Mouse (Mus musculus) kidney, embryonic 14.5 days (tissue): ENCODE data around the gene Lhfpl5. TPM values are rescaled to one million over a fixed set of nuclear protein-coding genes. Genes with fewer than 3 reads are reported as not detected.

Experiments used
- ATAC-seq: fragments of 200-750 bp; cut with Nextera tagmentation; 2 replicates; pipeline ENCODE4 v1.8.0; 2017; ENCODE audit warnings: moderate number of reproducible peaks, mild to moderate bottlenecking, moderate TSS enrichment, moderate library complexity; ENCODE audit not compliant: low FRiP score, low TSS enrichment
- H3K27ac ChIP-seq: fragments of 300-500 bp; sonication (generic); 2 replicates; pipeline ENCODE4 v1.5.1; 2014; ENCODE audit warnings: low read depth, mild to moderate bottlenecking, low read length, moderate library complexity, mixed read lengths
- H3K27me3 ChIP-seq: fragments of 300-500 bp; sonication (generic); 2 replicates; pipeline ENCODE4 v1.6.1; 2014; ENCODE audit warnings: mild to moderate bottlenecking, low read length; ENCODE audit not compliant: control insufficient read depth, insufficient read depth
- H3K36me3 ChIP-seq: fragments of 300-500 bp; sonication (generic); 2 replicates; pipeline ENCODE4 v1.6.1; 2014; ENCODE audit warnings: low read length, mixed read lengths; ENCODE audit not compliant: control insufficient read depth, insufficient read depth
- H3K4me1 ChIP-seq: fragments of 300-500 bp; sonication (generic); 2 replicates; pipeline ENCODE4 v1.6.1; 2014; ENCODE audit warnings: low read length, mixed read lengths; ENCODE audit not compliant: control insufficient read depth, insufficient read depth
- H3K4me2 ChIP-seq: fragments of 300-500 bp; sonication (generic); replicated peaks from 2 replicates; pipeline ENCODE4 v1.6.1; 2014; ENCODE audit warnings: low read depth, mild to moderate bottlenecking, low read length
- H3K4me3 ChIP-seq: fragments of 300-500 bp; sonication (generic); 2 replicates; pipeline ENCODE4 v1.5.1; 2014; ENCODE audit warnings: mild to moderate bottlenecking, low read length
- H3K9ac ChIP-seq: fragments of 300-500 bp; sonication (generic); 2 replicates; pipeline ENCODE4 v1.6.1; 2014; ENCODE audit warnings: low read depth, mild to moderate bottlenecking, low read length, moderate library complexity
- H3K9me3 ChIP-seq: fragments of 300-500 bp; sonication (generic); 2 replicates; pipeline ENCODE4 v1.6.1; 2016; ENCODE audit warnings: low read length; ENCODE audit not compliant: control insufficient read depth
- WGBS: fragments of 180-500 bp; shearing (Covaris S2); extraction: QIAGEN DNeasy Blood & Tissue Kit; methylation state at CpG from one replicate; pipeline ENCODE4 v1.1.7; 2014; 5-methylcytosine and 5-hydroxymethylcytosine counted together
- polyA plus RNA-seq: library from polyadenylated mRNA; unstranded; fragments of >200 nt; fragmentation: Nextera tagmentation; extraction: Ambion mirVana; gene quantifications from 2 replicates; pipeline ENCODE4 v1.2.1, GENCODE M21; 2014

Lhfpl5 gene
- polyA plus RNA-seq, 1 experiment from 2014 or later, result 0.45 TPM

DNA sequence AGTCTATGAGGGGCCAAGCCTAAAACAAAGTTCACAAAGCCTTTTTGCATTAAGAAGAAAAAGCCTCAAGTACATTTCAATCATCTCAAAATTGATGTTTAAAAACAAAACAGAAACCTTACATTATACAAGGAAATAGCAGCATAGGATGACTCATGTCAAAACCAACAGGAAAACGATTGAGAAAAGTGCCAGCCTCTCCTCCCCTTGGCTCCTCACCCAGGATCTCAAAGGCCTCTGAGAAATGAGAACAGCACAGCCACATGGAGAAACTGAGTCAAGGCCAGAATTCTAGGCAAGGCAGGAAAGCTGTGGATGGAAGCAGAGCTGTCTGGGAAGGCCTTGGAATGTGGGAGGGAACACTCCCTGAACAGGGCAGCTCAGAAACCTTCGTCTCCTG is 13.2 kb downstream of the Lhfpl5 start:
- no peak overlapping the region for H3K9ac ChIP-seq
- 75% methylated on average over 2 of the region's 2 CpGs for WGBS
- H3K4me2 ChIP-seq, result no peak overlapping the region
- no peaks in the 10 kb centered on the region for H3K4me1 ChIP-seq
- H3K27ac ChIP-seq, result peak overlapping the region; percentile 26; the same call in 1 of the 2 replicates
- no peak overlapping the region for H3K4me3 ChIP-seq
- H3K27me3 ChIP-seq, result no peaks in the 10 kb centered on the region
- H3K9me3 ChIP-seq, result no peaks in the 10 kb centered on the region
- ATAC-seq, result no peak
- H3K36me3 ChIP-seq, result peaks cover 56% of the 10 kb centered on the region

DNA sequence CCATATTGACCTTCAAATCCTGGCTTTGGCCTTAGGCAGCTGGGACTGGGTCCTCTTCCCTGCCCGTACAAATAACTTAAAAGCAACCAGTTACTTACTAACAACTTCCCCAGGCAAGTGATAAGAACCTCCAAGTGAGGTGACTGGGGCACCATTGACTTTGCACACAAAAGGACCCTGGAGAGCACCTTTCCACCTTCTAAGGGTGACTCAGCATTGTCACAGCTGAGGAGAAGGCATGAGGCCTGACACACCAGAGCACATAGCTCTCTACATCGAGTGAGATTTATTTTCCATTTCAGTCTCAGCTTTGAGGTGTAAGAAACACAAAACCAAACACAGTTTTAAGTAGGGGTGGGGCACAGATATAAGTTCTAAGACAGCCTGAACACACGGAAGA is 15.2 kb downstream of the Lhfpl5 start:
- Histone ChIP-seq H3K9ac (no peak overlapping the region), H3K4me3 (no peak overlapping the region), H3K27me3 (no peaks in the 10 kb centered on the region), H3K4me2 (no peak overlapping the region), H3K9me3 (no peaks in the 10 kb centered on the region), H3K27ac (no peak overlapping the region), H3K4me1 (no peaks in the 10 kb centered on the region), H3K36me3 (peaks cover 70% of the 10 kb centered on the region)
- no peak for ATAC-seq
- WGBS, result 94% methylated on average over 3 of the region's 3 CpGs

DNA sequence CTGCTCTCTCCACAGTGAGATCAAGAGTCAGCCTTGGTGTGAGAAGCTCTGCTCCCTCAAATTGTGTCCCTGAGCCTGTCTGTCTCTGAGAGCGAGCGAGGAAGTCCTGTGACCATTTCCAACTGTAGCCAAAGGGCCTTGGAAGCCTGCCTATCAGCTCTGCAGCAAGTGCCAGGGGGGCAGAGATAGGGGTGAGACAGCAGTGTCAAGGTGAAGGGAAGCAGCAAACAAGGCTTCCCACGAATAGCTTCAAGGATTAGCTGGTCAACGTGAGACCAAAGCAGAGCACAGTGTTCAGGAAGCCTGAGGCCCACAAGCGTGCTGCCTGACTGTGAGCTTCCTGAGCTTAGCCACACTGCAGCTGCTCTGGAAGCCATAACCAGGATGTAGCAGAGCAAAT is 16.0 kb downstream of the Lhfpl5 start:
- Histone ChIP-seq H3K4me2 (no peak overlapping the region), H3K36me3 (peaks cover 79% of the 10 kb centered on the region), H3K9ac (no peak overlapping the region), H3K4me1 (no peaks in the 10 kb centered on the region), H3K27ac (no peak overlapping the region), H3K27me3 (no peaks in the 10 kb centered on the region), H3K9me3 (no peaks in the 10 kb centered on the region), H3K4me3 (no peak overlapping the region)
- ATAC-seq, result no peak
- 92% methylated on average over 5 of the region's 5 CpGs for WGBS

DNA sequence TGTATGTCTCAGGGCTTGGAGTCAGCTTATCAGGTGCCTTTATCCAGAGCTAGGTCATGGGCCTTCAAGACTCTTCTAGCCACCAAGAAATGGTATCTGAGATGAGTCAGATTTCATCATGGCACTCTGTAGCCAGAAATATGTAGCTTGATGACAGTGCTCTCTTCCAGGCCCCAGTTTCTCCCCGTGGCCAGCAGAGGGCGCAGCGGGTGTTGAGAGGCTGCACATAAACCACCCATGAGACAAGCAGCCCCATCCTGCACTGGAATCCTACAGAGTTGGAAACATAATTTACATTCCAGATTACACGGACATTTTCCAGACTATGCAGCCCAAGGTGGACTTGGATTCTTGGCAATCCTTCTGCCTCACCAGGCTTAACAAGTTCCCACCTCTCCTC is 17.6 kb downstream of the Lhfpl5 start:
- H3K27me3 ChIP-seq, result no peaks in the 10 kb centered on the region
- WGBS, result 23% methylated on average over 4 of the region's 4 CpGs
- H3K9me3 ChIP-seq, result no peaks in the 10 kb centered on the region
- no peak overlapping the region for H3K27ac ChIP-seq
- H3K36me3 ChIP-seq, result peaks cover 89% of the 10 kb centered on the region
- no peak overlapping the region for H3K4me3 ChIP-seq
- no peak overlapping the region for H3K4me2 ChIP-seq
- H3K9ac ChIP-seq, result no peak overlapping the region
- no peaks in the 10 kb centered on the region for H3K4me1 ChIP-seq
- ATAC-seq, result no peak

GRCm38 (mm10) chr17:28593965-28594364 is 18.5 kb downstream of the Lhfpl5 start:
- ATAC-seq, result 0 out of 2 replicates have a peak, but pooled peaks have one; percentile 24
- Histone ChIP-seq H3K4me3 (no peak overlapping the region), H3K27ac (no peak overlapping the region), H3K4me2 (no peak overlapping the region), H3K4me1 (no peaks in the 10 kb centered on the region), H3K36me3 (peaks cover 88% of the 10 kb centered on the region), H3K9me3 (no peaks in the 10 kb centered on the region), H3K9ac (no peak overlapping the region), H3K27me3 (no peaks in the 10 kb centered on the region)
- 72% methylated on average over 4 of the region's 4 CpGs for WGBS

GRCm38 (mm10) chr17:28600780-28601179 is 25.3 kb downstream of the Lhfpl5 start:
- no peaks in the 10 kb centered on the region for H3K9me3 ChIP-seq
- H3K9ac ChIP-seq, result no peak overlapping the region
- H3K27ac ChIP-seq, result no peak overlapping the region
- H3K4me2 ChIP-seq, result no peak overlapping the region
- no peak overlapping the region for H3K4me3 ChIP-seq
- 92% methylated on average over 5 of the region's 5 CpGs for WGBS
- no peaks in the 10 kb centered on the region for H3K27me3 ChIP-seq
- peaks cover 91% of the 10 kb centered on the region for H3K36me3 ChIP-seq
- no peak for ATAC-seq
- no peaks in the 10 kb centered on the region for H3K4me1 ChIP-seq

DNA sequence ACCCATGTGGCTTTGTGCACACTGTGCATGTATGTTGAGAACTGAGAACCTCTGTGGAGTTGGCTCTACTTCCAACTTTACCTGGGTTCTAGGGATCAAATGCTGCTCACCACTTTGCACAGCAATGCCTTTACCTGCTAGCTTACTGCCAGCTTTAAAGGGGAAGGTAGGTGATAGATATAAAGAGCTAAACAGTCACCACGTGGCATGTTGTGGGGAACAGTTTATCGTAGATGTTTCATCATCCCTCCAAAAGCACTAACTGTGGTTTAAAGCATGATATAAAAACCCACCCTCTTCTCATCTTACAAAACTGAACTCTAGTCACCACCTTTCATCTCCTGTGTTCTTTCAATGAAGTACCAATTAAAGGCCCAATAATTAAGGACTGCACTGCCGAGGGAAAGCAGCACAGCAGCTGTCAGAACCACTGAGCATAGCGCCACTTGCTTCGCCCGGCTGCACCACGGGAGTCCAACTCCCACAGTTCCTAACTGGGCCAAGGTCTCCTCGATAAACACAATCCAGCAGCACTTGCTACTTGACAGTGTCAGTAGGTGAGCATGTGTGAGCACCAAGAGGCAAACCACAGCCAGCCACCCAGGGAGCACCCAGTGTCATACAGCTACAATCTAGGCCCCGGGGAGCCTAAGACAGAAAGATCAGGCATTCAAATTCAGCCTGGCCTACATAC is 26.3 kb downstream of the Lhfpl5 start:
- Histone ChIP-seq H3K36me3 (peaks cover 91% of the 10 kb centered on the region), H3K9ac (no peak overlapping the region), H3K27ac (no peak overlapping the region), H3K27me3 (no peaks in the 10 kb centered on the region), H3K9me3 (no peaks in the 10 kb centered on the region), H3K4me2 (no peak overlapping the region), H3K4me1 (no peaks in the 10 kb centered on the region), H3K4me3 (no peak overlapping the region)
- 72% methylated on average over 9 of the region's 9 CpGs for WGBS
- no peak for ATAC-seq

DNA sequence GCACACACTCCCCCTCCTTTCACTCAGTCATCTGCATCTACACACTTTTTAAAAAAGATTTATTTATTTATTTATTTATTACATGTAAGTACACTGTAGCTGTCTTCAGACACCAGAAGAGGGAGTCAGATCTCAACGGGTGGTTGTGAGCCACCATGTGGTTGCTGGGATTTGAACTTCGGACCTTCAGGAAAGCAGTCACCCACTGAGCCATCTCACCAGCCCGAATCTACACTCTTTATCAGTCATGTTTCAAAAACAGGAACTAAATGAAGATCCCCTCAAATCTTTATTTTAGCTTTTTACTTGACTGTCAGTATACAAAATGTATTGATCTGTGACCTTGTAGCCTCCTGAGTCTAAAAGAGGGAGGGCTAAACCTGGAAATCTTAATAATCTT is 34.1 kb downstream of the Lhfpl5 start:
- 84% methylated on average over 3 of the region's 3 CpGs for whole genome bisulfite sequencing
- no peak overlapping the region for H3K27ac ChIP-seq
- no peaks in the 10 kb centered on the region for H3K27me3 ChIP-seq
- no peak overlapping the region for H3K9ac ChIP-seq
- no peaks in the 10 kb centered on the region for H3K4me1 ChIP-seq
- peaks cover 41% of the 10 kb centered on the region for H3K36me3 ChIP-seq
- no peaks in the 10 kb centered on the region for H3K9me3 ChIP-seq
- no peak for ATAC-seq
- H3K4me3 ChIP-seq, result no peak overlapping the region
- no peak overlapping the region for H3K4me2 ChIP-seq

DNA sequence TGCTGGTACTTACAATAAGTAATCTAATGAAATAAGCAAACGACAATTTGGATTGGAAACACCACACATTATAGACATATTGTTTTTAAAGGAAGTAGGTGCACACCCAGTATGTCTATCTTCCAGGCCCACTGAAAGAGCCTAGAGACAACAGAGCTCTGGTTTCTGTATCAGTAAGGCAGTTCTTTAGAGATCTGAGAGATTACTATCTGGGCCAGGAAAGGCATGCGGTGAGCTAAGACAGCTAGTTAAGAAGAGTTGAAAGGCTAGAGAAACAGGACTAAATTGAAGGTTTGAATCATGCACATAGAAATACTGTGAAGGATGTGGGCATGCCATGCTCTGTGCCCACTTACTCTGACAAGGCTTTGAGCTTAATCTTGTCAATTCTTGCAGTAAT is 37.2 kb downstream of the Lhfpl5 start:
- Histone ChIP-seq H3K4me2 (no peak overlapping the region), H3K4me1 (no peaks in the 10 kb centered on the region), H3K9me3 (no peaks in the 10 kb centered on the region), H3K4me3 (no peak overlapping the region), H3K27me3 (no peaks in the 10 kb centered on the region), H3K36me3 (peaks cover 26% of the 10 kb centered on the region), H3K9ac (no peak overlapping the region), H3K27ac (no peak overlapping the region)
- 80% methylated on average over 2 of the region's 2 CpGs for WGBS
- ATAC-seq, result no peak
